Mouse (Mus musculus): ENCODE data around the gene Abtb2. TPM values are rescaled to one million over a fixed set of nuclear protein-coding genes. Genes with fewer than 3 reads are reported as not detected.
A peak's percentile ranks its signal among the peaks of the same experiment; 100 is the strongest.

Abtb2 gene
- polyA plus RNA-seq, 2 experiments from 2014 or later = 6.1 to 9.8 TPM

DNA sequence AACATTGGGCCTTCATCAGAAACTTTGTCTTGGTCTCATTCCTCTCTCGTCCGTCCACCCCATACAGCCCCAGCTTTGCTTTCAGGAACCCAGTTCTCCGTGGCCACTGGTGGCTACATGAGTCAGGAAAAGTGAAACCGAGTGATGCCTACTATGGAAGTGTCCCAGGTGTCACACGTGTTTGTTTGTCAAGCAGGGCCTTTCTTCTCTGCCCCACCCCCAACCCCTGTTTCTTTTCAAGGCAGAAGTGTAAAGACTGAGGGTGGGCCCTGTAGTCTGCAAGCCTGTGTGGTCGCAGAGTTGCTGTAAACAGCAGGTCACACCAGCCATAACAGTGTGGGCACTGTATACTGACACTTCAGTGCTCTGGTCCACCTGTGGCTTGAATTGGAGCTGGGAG is 98.2 kb downstream of the Abtb2 start:
- no peak for ATAC-seq

DNA sequence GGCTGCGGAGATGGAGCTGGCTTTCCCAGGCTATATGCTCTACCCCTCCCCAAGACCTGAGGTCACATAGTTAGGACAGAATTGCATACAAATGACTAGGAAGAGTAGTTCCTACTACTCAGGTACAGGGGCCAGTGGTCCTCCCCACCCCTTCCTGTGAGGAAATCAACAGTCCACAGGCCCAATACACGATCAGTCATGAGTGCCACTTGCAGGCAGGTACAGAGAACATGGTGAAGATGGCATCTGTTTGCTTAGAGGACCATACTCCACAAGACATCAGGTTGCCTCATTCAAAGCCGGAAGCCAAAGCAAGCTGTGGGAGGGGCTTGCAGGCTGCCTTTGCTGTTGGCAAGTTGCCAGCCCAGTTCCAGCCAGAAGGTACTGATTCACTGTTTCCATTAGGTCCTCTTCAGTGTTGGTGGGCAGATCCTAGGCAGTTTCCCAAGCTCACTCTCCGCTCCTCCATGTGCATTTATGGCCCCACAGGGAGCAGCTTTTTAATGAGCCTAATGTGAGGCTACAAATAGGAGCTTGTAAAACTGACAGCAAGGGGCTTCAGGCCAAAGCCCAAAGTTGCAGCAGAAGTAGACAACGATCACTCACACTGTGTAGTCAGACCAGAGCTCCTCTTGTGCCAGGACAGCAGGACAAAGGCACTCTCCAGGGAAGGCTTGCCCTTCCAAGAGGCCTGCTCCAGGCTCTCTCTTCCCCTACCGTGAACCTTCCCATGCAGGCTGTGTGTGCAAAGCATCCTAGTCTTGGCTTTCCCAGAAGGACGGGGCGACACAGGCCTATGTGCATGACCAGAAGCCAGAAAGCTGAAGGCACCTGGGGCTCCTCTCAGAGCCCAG is 102.1 kb downstream of the Abtb2 start:
- peak; percentile 87 for ATAC-seq

DNA sequence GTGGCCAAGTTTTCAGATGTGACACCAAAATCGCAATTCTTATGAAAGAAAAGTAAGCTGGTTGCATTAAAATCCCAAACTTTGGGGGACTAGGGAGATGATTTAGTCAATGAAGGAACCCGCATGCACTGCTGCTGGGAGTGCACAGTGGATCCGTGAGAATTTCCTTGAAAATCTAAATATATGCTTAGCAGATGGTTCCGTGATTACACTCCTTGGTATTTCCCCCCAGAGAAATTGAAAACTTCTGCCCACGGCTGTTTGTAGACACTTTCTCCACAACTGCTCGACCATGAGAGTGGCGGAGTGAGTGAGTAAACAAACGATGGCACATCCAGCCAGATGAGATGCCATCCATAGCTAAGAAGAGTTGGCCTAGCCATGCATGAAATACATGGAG is 102.8 kb downstream of the Abtb2 start:
- no peak for ATAC-seq

DNA sequence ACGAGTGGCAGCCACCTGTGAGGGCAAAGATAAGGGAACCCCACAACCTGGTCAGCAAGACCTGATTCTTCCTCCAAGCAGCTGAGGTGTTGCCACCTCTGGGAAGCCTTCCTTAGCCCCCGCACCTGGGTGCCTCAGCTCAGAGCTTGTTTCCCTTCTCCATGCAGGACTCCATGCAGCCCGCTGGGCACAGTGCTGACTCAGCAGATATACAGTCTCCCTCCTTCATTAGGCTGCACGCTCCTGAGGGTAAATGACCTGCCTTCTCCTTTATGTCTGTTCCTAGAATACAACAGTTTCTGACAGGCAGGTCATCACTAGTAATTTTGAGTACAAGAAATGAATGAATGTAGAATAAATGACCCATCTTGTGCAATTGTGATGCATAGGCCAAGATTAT is 103.5 kb downstream of the Abtb2 start:
- no peak for ATAC-seq

DNA sequence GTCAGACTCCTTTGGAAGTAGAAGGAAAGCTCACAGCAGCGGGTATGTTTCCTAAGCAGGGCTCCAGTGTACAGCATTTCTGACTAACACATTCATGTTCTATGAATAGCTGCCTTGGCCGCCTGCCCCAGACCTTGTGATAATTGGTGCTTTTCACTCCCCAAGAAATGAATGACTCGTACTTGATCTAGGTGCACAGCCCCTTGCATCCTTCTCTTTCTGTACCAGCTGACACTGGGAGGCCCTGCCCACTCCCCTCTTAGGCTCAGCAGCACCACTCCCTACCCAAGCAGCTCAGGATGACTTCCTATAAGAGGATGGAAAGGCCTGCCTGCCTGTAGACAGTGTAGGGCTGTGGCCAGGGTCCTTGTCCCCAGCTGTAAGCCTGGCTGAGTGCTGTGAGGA is 104.2 kb downstream of the Abtb2 start:
- no peak for ATAC-seq

DNA sequence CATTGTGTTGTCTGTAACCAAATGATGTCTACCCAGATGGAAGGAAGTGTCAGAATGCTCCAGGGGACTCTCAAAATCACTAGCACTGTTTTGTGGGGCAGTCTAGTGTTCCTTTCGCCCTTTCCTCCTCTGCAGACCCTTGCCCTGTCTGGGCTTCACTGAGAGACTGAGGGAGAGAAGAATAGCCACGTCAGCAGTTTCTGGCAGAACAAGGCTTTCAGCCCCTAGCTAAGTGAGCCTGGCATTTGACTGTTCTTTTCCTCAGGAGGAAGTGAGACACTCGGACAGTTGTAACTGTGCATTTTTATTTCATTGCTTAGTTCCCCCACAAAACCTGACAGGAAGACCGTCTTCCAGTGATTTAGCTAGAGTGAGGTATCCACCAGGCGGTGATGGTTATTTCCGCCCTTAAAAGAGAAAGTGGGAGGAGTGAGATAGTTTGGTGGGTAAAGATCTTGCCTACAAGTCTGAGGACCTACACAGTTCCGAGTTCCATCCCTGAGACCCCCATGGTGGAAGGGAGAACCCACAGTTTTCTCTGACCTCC is 106.5 kb downstream of the Abtb2 start:
- peak; percentile 58 for ATAC-seq

DNA sequence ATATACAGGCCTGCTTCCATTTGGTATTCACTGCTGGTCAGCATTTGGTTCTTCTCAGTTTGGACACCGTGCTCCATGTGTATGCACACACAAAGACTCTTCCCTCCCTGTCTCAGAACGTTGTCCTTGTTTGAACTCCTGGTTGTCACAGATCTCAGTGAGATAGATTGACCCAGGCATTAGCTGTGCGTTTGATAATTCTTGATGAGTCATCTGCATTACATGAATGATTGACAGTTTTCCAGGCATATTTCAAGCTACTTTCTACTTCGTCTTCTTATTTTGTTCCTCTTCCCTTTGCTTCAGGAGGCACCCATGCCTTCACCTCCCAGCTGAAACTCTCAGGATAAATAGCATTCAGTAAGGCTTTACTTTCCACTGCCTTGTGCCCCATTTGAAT is 107.5 kb downstream of the Abtb2 start:
- no peak for ATAC-seq

DNA sequence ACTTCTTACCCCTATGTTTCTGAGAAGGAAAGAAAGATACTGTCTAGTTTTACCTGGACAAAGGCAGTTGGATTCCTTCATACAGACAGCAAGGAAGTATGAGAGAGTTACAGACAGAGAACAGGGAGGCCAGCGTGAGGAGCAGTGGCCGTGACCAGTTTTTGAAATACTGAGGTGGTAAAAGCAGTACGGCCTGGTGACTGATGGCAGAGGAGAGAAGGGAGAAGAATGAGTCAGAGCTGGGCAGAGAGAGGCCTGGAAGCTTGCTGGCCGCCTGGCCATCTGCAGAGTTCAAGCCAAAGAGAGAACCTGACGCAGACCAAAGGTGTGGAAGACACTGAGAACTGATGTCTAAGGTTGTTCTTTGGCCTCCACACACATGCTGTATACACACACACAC is 109.3 kb downstream of the Abtb2 start:
- no peak for ATAC-seq

DNA sequence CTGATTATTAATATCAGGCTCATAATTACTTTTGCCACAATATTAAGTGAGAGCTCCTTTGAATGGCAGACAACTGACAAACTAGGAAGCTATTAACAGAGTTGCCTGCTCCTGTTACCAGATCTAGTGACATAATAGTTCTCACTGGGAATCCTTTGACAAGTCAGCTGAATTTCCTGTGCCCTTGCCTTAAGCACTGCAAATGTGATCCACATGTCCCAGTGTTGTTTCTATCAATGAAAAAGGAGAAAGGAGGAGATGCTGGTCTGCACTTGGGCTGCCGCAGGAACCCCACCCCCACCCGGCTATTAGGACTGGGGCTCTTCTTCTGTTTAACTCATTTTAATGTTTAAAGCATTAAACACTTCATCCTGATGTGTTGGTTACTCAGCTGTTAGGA is 110.7 kb downstream of the Abtb2 start:
- no peak for ATAC-seq

DNA sequence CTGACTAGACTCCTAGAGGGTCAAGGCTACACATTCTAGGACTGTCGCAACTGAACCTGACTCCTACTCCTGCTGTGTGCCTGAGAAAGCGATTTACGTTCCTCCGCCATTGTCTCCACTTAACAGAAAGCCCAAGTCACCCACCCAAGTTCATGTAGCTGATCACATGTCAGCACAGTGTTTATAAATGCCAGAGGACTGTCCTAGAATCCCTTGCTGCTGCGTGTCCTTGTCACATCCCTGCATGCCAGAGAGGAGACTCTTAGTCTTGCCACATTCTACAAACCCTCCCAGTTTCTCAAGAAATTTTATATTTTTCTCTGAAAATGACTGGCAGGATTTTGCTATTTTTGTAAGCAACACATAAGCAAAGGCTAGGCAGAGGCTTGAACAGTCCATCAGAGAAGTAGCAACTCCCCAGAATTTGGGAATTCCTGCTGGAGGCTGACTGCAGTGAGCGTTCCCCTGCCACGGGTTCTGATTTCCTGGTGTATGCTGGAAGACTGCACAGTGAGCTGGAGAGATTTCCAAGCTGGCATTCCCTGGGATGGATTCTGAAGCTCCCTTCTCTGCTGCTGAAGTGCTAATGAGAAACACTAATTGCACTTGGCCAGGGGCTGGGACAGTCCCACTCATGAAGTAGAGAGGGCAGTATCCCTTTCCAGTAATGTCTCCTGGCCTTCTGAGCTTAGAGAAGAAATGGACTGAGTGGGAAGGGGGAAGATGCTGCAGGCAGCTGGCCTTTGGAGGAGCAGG is 111.7 kb downstream of the Abtb2 start:
- no peak for ATAC-seq

DNA sequence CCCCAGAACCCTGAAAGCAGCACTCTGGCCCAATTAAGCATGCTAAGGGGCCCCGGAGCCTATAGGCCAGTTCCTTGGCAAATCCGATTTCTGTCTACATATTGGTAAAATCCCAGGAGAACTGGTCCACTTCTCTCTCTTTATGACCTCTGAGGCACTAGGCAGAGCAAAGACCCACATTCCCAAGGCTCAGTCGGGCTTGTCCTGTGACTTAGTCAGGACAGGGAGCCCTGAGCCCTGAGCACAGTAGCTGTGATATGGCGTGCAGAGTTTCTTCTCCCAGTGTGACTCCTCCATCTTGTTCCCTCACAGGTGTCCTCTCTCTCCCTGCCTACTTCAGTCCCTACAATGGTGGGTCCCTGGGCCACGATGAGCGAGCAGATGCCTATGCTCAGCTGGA is 112.3 kb downstream of the Abtb2 start:
- ATAC-seq = no peak

DNA sequence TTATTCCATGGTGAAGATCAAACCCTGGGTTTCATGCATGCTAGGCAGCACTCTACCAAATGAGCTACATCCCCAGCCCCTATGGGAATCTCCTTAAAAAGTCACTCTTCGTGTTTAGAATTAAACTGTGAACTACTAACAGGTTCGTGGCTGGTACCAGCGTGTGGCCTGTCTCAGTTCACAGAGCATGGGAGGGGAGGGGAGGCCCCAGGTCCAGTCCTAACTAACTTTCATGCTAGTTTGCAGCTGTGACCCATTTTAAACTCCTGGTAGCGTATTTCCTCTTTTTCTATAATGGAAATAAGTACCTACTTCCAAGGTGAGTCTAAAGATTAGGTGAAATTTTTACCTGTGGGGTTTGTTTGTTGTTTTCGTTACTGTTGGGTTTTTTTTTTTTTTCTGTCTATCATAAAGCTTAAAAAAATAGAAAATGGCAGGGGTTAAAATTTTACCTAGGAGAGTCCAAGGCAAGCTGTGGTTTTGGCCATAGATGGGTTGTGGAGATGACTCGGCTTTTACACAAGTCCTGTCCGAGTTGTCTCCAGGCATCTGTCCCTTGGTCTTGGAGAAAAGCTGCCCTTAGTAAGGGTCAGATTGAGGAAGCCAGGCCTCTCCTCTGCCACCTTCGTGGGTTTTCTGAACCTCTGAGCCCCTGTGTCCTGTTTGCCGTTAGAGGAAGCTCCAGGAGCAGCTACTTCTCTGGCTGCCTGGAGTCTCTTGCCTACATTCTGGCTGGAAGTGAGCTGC is 114.4 kb downstream of the Abtb2 start:
- ATAC-seq = no peak

DNA sequence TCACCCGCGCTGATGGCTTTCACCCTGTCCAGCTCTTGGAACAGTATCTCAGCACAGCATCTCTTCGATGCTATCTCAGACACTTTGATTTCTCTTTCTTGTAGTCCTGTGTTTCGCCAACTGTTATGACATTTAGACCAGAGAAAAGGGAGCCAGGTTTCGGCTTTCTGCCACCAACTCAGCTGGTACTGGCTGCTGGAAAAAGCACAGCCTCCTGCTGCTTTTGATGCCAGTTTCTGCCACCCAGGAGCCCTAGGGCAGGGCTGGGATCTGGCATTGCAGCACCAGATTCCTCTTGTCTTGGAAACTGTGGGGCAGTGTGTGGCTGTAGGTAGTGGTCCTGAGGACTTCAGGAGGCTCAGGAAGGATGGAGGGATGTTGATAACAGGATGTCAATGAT is 115.0 kb downstream of the Abtb2 start:
- ATAC-seq = no peak

DNA sequence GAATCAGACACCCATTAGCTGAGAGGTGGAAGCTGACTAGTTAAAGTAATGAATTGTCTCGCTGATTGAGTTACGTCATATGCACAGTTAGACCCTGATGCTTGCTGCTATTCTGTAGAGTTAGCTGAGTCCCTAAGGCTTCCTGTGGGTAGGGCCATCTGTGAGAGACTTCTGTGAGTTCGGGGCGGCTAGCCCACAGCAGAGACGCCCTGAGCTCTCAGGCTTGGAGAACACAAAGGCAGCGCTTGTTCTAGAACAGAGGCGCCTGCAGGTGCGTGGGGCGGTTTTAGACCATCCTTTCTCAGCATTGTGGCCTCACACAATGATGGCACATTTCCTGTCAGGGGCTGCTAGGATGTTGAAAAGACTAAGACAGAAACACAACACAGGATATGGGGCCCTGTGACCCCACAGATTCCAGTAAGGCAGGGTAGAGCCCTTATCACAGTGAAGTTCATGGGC is 116.2 kb downstream of the Abtb2 start:
- ATAC-seq = peak; percentile 70

DNA sequence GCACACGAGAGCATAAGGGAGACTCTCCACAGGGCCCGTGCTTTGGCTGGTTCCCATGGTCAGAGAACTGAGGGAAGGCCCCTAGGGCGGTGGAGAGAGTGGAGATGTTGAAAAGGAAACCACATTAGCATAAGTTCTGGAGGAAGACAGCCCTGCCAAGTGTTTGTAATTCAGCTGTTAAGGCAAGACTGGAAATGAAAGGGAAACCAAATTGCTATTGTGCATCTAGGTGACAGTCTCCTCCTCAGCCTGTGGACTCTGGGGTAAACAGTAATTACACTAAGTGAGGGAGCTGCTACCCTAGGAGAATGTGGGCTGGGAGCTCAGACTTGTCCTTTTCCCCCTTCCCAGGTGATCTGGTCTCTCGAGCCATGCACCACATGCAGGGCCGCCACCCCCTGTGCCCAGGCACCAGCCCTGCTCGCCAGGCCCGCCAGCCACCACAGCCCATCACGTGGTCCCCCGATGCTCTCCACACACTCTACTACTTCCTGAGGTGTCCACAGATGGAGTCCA is 116.9 kb downstream of the Abtb2 start:
- ATAC-seq = peak; percentile 57

DNA sequence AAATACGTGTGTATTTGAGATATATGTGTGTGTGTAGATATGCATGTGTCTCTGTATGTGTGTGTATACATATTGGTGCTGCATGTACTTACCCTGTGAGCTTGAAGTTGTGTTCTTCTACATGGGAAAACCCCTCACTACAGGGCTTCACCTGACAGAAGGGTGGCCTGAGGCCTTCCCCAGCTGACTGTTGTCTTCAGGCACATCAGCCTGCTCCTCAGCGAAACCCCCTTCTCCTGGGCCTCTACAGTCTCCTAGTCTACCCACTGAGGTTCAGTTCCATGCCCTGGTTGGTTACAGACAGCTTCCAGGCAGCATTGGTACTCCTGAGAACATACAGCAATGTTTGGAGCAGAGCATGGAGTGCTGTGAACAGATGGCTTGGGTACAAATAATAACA is 118.3 kb downstream of the Abtb2 start:
- peak; percentile 20 for ATAC-seq

DNA sequence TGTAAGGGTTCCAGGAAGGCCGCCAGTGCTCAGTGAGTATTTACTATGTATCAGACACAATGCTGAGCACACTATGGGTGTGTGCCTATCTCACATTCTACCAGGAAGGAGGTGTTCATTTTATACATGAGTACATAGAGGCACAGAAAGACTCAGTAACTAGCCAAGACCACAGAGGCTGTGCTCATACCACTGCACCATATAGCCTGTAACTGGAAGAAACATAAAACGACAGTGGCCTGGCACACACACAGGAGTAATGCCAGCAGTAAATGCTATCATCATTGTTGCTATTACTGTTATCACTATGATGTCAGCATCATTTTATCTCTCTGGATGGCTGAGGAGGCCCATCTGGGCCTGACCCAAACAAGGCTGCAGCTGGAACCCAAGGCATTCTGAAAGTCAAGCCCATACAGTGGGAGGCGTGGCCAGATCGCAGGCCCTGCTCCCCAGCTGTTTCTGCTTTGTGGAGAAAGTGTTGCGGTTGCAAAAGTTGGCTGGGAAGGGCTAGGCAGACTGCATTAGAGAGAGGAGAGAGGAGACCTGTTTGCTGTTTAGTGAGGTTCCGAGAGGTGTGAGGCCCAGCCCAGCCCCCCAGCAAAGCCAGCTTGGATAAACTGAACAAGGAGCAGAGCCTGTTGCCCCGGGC is 118.9 kb downstream of the Abtb2 start:
- no peak for ATAC-seq

DNA sequence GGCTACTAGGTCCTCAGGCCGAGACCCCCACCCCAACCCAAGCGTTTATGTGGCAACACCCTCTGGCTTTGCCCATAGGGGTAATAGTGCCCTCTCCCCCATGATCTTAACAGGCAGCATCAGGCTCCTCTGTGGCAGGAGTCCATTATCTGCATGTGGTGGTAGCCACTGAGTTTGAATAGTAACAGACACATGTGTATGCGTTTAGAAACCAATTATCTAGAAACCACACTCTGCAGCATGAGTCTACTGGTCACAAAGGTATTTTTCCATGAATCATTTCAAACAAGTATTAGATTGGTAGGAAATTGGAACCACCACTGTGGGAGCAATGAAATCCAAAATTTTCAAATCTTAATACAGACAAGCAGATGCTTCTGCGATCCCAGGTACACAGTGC is 119.5 kb downstream of the Abtb2 start:
- no peak for ATAC-seq

DNA sequence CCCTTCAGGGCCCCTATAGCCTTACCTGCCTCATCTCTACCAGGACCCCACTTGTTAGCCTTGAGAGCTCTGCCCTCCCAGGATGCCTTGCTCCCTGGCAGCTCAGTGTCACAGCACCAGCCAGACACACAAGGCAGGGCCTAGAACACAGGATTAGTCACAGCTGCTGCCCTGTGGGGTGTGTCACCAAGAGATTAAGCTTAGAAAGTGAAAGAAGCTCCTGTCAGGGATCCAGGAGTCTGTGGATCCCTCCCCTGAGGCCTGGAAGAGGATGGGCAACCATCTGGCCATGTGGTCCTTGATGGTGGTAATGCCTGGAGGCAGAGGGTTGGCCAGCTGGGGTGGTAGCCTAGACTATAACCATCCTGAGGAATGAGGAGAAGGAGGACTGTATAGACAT is 121.0 kb downstream of the Abtb2 start:
- no peak for ATAC-seq

DNA sequence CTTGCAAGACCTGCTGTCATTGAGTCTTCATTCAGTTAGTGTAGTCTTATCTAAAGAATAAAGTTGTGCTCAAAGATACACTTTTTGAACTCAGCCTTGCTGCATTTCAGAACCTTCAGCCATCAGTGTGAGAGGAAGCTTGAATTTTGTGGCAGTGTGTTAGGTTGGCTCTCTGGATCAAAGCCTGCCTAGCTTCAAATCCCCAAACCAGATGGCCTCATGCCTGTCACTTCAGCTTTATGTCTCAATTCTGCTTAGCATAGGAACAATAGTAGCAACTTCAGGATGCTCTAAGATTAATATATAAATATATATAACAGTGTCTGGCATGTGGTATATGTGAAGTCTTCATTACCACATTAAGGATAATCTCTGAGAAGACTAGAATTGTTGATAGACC is 121.8 kb downstream of the Abtb2 start:
- no peak for ATAC-seq

DNA sequence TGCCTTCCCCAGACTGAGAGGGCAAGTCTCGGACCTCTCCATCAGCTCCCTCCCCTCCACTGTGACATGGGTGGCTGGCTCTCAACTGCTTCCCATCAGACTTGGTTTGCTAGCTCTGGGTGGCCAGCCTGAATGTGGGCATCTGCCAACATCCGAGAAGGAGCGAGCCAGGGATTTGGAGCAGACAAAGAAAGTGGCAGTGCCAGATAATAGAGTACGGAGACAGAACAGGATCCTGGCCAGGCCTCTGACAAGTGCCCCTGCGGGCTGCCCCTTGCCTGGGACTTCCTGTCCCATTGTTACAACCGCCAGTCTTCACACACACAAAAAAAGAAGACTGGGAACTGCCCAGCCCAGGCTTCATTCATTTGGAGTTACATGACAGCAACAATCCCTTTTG is 124.3 kb downstream of the Abtb2 start:
- ATAC-seq = no peak

DNA sequence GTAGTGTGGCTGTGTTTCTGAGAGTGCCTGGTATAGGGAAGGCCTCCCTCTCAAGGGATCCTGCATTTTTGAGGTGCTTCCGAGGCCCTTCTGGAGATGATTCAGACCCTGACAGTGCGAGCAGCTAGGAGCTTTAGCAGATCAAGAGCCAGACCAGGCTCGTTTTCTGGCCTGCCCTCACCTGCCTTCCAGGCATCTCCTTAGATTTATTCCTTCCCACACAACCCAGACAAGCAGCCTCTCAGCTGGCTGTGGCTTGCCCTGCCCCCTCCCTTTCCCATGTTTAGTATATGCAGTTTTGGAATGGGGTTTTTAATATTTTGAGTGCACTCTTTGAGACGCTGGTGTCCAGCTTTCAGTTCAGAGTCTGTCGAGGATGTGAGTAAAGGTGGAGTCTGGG is 124.7 kb downstream of the Abtb2 start:
- no peak for ATAC-seq
